Mouse (Mus musculus): ENCODE data around the gene Ehmt1.

Gene Ehmt1

GRCm38 (mm10) chr2:24805621-24806020 is 113.8 kb downstream of the Ehmt1 start:
- in situ Hi-C loops (cut with MboI) = no loop called here

DNA sequence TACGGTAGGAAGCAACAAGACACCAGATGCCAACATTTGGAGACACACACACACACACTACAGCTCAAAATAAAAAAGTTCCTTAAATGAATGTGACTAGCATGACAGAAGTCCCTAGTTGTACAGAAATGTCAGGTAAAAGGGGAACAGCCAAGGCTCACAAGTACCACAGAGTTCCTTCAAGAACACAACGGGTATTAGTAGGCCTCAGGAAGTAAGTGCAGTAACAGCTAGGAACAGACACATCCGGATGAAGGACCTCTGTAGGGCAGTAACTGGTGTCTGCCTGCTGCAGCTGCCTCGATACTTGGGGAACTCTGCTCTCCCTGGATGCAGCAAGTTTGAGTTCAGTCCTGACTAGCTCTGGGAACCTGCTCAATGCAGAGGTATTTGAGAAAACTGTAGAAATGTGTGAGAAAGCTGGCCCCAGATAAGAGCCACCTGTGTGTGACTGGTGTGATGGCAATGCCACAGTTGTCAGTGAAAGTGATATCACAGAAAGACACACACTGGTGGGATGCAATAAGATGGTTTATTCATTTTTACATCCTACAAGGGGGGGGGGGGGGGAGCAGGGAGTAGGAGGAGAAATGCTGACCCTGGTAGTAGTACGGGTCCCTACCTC is 122.5 kb downstream of the Ehmt1 start:
- in situ Hi-C loops (cut with MboI) = no loop called here

- in situ Hi-C loops (cut with MboI) = no loop called here
Observed at GRCm38 (mm10) chr2:24787250-24787649, 132.2 kb downstream of the Ehmt1 start.

DNA sequence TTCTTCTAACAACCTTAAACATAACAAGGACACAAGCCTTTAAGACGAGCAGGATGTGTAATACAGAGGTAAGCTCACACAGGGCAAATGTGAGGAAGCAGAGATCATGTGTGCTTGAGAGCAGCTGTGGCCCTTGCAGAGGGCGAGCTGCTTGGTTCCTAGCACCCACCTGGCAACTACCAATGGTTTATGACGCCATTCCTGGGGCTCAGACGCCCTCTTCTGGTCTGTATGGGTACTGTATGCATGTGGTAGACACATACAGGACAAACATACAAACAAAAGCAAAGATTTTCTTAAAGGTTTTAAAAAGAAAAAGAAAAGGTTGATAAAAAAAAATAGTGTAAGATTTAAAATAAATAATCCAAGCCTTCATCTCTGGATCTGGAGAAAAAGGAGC is 138.2 kb downstream of the Ehmt1 start:
- in situ Hi-C loops (cut with MboI) = no loop called here

DNA sequence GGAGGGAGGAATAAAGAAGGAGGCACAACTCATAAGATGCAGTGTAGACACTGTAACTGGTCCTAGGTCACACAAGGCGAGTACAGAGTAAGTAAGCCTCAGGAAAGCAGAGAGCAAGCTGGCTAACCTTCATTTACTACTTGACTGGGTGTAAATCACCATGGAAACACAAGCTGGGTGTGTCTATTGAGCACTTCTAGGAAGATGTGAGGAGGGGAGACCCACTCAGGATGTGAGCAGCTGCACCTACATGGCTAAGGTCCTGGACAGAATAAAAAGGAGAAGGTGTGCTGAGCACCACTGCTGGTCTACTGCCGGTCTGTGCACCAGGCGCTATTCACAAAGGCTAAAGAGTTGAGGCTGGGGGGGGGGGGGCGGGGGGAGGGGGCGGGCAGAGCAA is 142.6 kb downstream of the Ehmt1 start:
- in situ Hi-C loops (cut with MboI) = no loop called here

GRCm38 (mm10) chr2:24775951-24776587 is 143.3 kb downstream of the Ehmt1 start:
- in situ Hi-C loops (cut with MboI) = no loop called here

DNA sequence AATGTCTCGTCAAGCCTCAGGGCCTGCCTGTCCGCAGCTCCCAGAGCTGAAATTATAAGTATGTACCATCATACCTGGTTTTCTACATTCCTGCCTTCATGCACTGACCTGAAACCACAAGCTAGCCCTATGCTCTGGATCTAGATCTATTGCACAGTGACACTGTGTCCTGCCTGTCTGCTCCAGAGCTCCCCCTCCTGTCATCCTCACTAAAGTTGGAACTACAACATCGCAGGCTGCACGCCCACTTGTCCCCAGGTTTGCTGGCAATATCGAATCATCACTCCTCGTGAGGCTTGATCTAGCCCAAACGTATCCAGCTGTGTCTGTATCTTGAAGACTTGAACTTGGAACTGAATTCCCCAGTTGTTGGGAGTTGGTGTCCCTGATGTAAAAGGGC is 144.6 kb downstream of the Ehmt1 start:
- in situ Hi-C loops (cut with MboI) = loop anchor here (25.0 kb wide), 1 partner anchor 488 kb away; the partner anchor contains the start of genes Il1f10 and Il1f5

DNA sequence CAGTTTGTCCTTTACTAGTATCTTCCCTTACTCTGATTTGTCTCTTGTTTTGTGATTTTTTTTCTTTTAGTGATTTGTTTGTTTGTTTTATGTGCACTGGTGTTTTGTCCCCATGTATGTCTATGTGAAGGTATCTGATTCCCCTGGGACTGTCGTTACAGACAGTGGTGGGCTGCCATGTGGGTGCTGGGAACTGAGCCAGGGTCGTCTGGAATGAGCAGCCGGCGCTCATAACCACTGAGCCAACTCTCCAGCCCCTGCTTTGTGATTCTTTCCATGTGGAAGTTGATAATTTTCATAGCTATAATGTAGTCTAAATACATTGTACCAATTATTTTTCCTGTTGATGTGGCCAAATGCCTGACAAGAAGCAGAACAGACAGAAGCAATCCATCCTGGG is 148.6 kb downstream of the Ehmt1 start:
- in situ Hi-C loops (cut with MboI) = loop anchor here (25.0 kb wide), 1 partner anchor 484 kb away; the partner anchor contains the start of genes Il1f10 and Il1f5

- in situ Hi-C loops (cut with MboI) = loop anchor here (25.0 kb wide), 1 partner anchor 476 kb away; the partner anchor contains the start of genes Il1f10 and Il1f5
Observed at GRCm38 (mm10) chr2:24763115-24763557, 156.3 kb downstream of the Ehmt1 start, which contains the start of gene Cacna1b. Gene Cacna1b (minus strand): TSS chr2:24763152.

DNA sequence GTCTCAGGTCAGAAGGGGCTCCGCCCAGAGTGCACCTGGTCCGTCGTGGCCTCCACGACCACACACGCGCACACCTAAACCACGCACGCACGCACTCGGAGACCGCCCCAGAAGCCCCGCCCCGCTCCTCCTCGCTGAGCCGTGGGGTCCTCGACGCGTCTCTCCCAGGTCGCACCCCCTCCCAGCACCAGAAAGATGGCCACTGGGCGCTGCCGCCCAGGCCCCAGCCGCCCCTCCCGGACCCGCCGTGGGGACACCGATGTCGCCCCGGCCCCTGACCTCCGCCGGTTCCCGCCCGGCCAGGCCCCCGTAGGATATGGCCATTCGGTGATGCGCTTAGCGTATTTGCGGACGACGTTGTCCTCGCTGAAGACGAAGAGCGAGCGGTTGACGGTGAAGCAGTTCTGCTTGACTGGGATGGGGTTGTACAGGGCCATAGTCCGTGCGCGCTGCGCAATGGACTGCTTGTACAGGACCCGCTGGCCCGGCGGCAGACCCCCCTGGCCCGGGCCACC is 156.9 kb downstream of the Ehmt1 start:
- in situ Hi-C loops (cut with MboI) = loop anchor here (25.0 kb wide), 1 partner anchor 475 kb away; the partner anchor contains the start of genes Il1f10 and Il1f5

DNA sequence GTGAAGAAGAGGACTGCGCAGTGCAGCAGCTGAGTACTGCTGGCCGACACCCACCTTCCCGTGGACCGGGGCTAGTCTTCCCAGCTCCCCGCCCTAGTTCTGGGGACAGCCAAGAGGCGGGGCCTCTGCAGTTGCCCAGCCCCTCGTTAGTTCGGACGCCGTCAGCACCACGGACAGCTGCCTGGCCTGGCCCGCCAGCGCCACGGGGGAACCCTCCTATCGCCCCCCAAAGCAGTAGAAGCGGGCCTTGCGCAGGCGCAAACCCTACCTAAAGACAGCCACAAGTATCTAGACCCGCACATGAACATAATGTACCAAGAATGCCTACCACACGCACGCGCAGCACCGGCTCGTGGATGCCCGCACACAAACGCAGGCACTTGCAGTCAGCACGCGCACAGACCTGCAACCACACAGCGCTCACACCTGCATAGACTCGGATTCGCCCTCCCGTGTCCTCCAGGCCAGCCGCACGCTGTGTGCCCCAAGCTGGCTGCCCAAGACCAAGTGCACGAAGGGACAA is 157.4 kb downstream of the Ehmt1 start:
- in situ Hi-C loops (cut with MboI) = loop anchor here (25.0 kb wide), 1 partner anchor 475 kb away; the partner anchor contains the start of genes Il1f10 and Il1f5

DNA sequence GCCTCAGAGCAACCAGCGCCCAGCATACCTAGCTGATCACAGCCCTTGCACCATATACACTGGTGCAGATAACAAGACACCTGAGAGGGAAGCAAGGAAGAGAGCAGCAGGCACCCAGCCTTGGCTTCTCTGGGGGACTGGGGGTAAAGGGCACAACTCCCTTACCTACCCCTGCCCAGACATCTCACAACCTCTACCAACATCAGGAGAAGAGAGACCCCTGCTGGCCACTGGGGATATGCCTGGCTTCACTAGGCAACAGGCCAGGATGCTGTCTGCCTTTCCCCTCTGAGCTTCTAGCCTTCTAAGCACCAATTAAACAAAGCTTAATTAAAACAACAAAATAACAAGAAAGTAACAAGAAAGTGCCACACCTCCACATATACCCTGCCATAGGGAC is 164.1 kb downstream of the Ehmt1 start:
- in situ Hi-C loops (cut with MboI) = loop anchor here (25.0 kb wide), 1 partner anchor 468 kb away; the partner anchor contains the start of genes Il1f10 and Il1f5

- in situ Hi-C loops (cut with MboI) = loop anchor here (25.0 kb wide), 1 partner anchor 465 kb away; the partner anchor contains the start of genes Il1f10 and Il1f5
Observed at GRCm38 (mm10) chr2:24752599-24752998, 166.8 kb downstream of the Ehmt1 start.

DNA sequence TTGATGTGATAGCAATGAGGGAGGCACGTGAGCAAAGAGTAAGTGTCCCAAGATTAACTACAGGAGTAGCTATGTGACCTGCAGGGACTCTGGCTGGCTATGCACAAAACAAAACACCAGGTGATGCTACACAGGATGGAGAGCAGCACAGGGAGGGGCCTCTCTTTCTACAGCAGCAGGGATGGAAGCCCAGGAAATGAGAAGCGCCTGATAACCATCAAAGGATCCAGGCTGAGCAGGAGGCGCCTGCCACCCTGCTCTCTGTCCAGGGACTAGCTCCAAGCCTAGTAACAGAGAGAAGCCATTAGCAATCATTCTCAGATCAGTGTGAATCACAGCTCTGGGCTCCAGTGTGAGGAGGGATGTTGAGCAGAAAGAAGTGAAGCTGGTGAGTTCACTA is 169.4 kb downstream of the Ehmt1 start:
- in situ Hi-C loops (cut with MboI) = loop anchor here (25.0 kb wide), 1 partner anchor 463 kb away; the partner anchor contains the start of genes Il1f10 and Il1f5

DNA sequence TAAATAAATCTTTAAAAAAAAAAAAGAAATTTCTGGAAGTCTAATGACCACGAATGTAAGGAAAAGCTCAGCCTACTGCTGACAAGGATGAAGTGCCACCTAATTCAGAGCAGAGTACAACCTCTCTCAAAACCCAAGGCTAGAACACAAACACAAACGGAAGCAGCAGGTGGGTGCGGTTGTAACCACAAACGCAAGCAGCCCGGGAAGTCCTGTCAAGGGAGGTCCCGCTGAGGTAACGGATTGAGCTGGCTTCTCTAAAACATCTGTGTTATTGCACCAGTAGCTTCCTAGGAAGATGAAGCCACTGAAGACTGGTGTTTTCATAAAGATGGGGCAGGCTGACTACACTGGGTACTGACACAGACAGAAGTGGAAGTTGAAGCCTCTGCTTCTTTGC is 171.5 kb downstream of the Ehmt1 start:
- in situ Hi-C loops (cut with MboI) = no loop called here

All from mature B cell (primary cell).